Mouse (Mus musculus) heart, embryonic 10.5 days (tissue): Measurements from ENCODE around the gene Copz1. TPM values are rescaled to one million over a fixed set of nuclear protein-coding genes. Genes with fewer than 3 reads are reported as not detected.

Source experiments
- DNase-seq: peaks from one replicate; pipeline ENCODE4 v3.0.0-alpha.2; 2017; ENCODE audit warnings: low spot score
- H3K27ac ChIP-seq: fragments of 300-500 bp; sonication (generic); 2 replicates; pipeline ENCODE4 v1.5.1; 2016; ENCODE audit warnings: mild to moderate bottlenecking
- H3K27me3 ChIP-seq: fragments of 300-500 bp; sonication (generic); 2 replicates; pipeline ENCODE4 v1.6.1; 2016; ENCODE audit warnings: mild to moderate bottlenecking; ENCODE audit not compliant: poor library complexity, insufficient read depth, severe bottlenecking
- H3K36me3 ChIP-seq: fragments of 300-500 bp; sonication (generic); 2 replicates; pipeline ENCODE4 v1.6.1; 2016; ENCODE audit warnings: mild to moderate bottlenecking, moderate library complexity
- H3K4me1 ChIP-seq: fragments of 300-500 bp; sonication (generic); 2 replicates; pipeline ENCODE4 v1.6.1; 2016; ENCODE audit warnings: mild to moderate bottlenecking
- H3K4me3 ChIP-seq: fragments of 300-500 bp; sonication (generic); 2 replicates; pipeline ENCODE4 v1.5.1; 2016; ENCODE audit warnings: mild to moderate bottlenecking, moderate library complexity
- H3K9me3 ChIP-seq: fragments of 300-500 bp; sonication (generic); 2 replicates; pipeline ENCODE4 v1.6.1; 2016; ENCODE audit warnings: mild to moderate bottlenecking, moderate library complexity
- WGBS: fragments of 180-500 bp; shearing (Covaris S2); methylation state at CpG from one replicate; pipeline ENCODE4 v1.1.7; 2016; 5-methylcytosine and 5-hydroxymethylcytosine counted together
- polyA plus RNA-seq: library from polyadenylated mRNA; unstranded; fragments of >200 nt; fragmentation: Nextera tagmentation; extraction: Ambion mirVana; gene quantifications from 2 replicates; pipeline ENCODE4 v1.2.1, GENCODE M21; 2016

Gene Copz1
- polyA plus RNA-seq, 1 experiment from 2014 or later: 264 TPM

- Histone ChIP-seq H3K4me3 (no peak overlapping the region), H3K27me3 (peaks cover 27% of the 10 kb centered on the region), H3K9me3 (no peaks in the 10 kb centered on the region), H3K36me3 (no peaks in the 10 kb centered on the region), H3K27ac (peak overlapping the region; percentile 60; the same call in 1 of the 2 replicates), H3K4me1 (peaks cover 41% of the 10 kb centered on the region)
- WGBS: 57% methylated on average over 5 of the region's 5 CpGs
- no peak for DNase-seq
These were observed 60.6 kb downstream of the Copz1 start for GRCm38 (mm10) chr15:103333081-103333615.

- peaks cover 42% of the 10 kb centered on the region for H3K4me1 ChIP-seq
- peaks cover 33% of the 10 kb centered on the region for H3K27me3 ChIP-seq
- H3K9me3 ChIP-seq: no peaks in the 10 kb centered on the region
- peak overlapping the region; percentile 60; the same call in 1 of the 2 replicates for H3K27ac ChIP-seq
- DNase-seq: no peak
- 64% methylated on average over 5 of the region's 5 CpGs for whole genome bisulfite sequencing
- H3K36me3 ChIP-seq: no peaks in the 10 kb centered on the region
- H3K4me3 ChIP-seq: no peak overlapping the region
These were observed 61.2 kb downstream of the Copz1 start for GRCm38 (mm10) chr15:103333738-103334137.

GRCm38 (mm10) chr15:103334194-103334593, 61.7 kb downstream of the Copz1 start:
- H3K27ac ChIP-seq: peak overlapping the region; percentile 60; the same call in 1 of the 2 replicates
- no peak for DNase-seq
- no peak overlapping the region for H3K4me3 ChIP-seq
- peaks cover 38% of the 10 kb centered on the region for H3K27me3 ChIP-seq
- H3K9me3 ChIP-seq: no peaks in the 10 kb centered on the region
- 13% methylated on average over 2 of the region's 2 CpGs for WGBS
- no peaks in the 10 kb centered on the region for H3K36me3 ChIP-seq
- H3K4me1 ChIP-seq: peaks cover 47% of the 10 kb centered on the region

GRCm38 (mm10) chr15:103335040-103335439, 62.5 kb downstream of the Copz1 start:
- Histone ChIP-seq H3K27ac (no peak overlapping the region), H3K4me3 (no peak overlapping the region), H3K4me1 (peaks cover 55% of the 10 kb centered on the region), H3K36me3 (no peaks in the 10 kb centered on the region), H3K9me3 (no peaks in the 10 kb centered on the region), H3K27me3 (peaks cover 46% of the 10 kb centered on the region)
- WGBS: 54% methylated on average over 3 of the region's 3 CpGs
- DNase-seq: no peak

GRCm38 (mm10) chr15:103335488-103336235, 63.1 kb downstream of the Copz1 start:
- Histone ChIP-seq H3K36me3 (no peaks in the 10 kb centered on the region), H3K27me3 (peaks cover 52% of the 10 kb centered on the region), H3K4me3 (no peak overlapping the region), H3K4me1 (peaks cover 61% of the 10 kb centered on the region), H3K9me3 (no peaks in the 10 kb centered on the region), H3K27ac (no peak overlapping the region)
- DNase-seq: no peak
- 21% methylated on average over 7 of the region's 7 CpGs for WGBS

GRCm38 (mm10) chr15:103336996-103337667, 64.6 kb downstream of the Copz1 start:
- no peaks in the 10 kb centered on the region; the same call in 1 of the 2 replicates for H3K36me3 ChIP-seq
- H3K27ac ChIP-seq: no peak overlapping the region
- H3K27me3 ChIP-seq: peaks cover 66% of the 10 kb centered on the region
- peaks cover 65% of the 10 kb centered on the region for H3K4me1 ChIP-seq
- WGBS: 17% methylated on average over 11 of the region's 11 CpGs
- no peak for DNase-seq
- no peaks in the 10 kb centered on the region for H3K9me3 ChIP-seq
- no peak overlapping the region for H3K4me3 ChIP-seq

GRCm38 (mm10) chr15:103338829-103339165, 66.3 kb downstream of the Copz1 start:
- Histone ChIP-seq H3K4me3 (peak overlapping the region; percentile 68), H3K36me3 (peaks cover 6% of the 10 kb centered on the region), H3K4me1 (peaks cover 51% of the 10 kb centered on the region), H3K9me3 (no peaks in the 10 kb centered on the region), H3K27me3 (peaks cover 63% of the 10 kb centered on the region), H3K27ac (peak overlapping the region; percentile 24; the same call in 1 of the 2 replicates)
- WGBS: 44% methylated on average over 4 of the region's 4 CpGs
- no peak for DNase-seq

GRCm38 (mm10) chr15:103339166-103339960, 66.8 kb downstream of the Copz1 start:
- Histone ChIP-seq H3K9me3 (no peaks in the 10 kb centered on the region), H3K27me3 (peaks cover 63% of the 10 kb centered on the region), H3K36me3 (peaks cover 11% of the 10 kb centered on the region), H3K27ac (peak overlapping the region; percentile 24), H3K4me1 (peaks cover 45% of the 10 kb centered on the region), H3K4me3 (peak overlapping the region; percentile 68)
- DNase-seq: no peak
- 2% methylated on average over 30 of the region's 31 CpGs for WGBS

GRCm38 (mm10) chr15:103339961-103340337, 67.4 kb downstream of the Copz1 start, which contains the start of gene Zfp385a:
Zfp385a (minus strand) TSS chr15:103340093.
- Histone ChIP-seq H3K27me3 (peaks cover 63% of the 10 kb centered on the region), H3K4me3 (peak within 1 kb of the TSS; percentile 68), H3K4me1 (peaks cover 39% of the 10 kb centered on the region), H3K9me3 (no peaks in the 10 kb centered on the region), H3K36me3 (peaks cover 17% of the 10 kb centered on the region), H3K27ac (peak within 1 kb of the TSS; percentile 24)
- WGBS: under 1% methylated on average over 26 of the region's 26 CpGs
- DNase-seq: no peak

GRCm38 (mm10) chr15:103340786-103341185, 68.3 kb downstream of the Copz1 start:
- Histone ChIP-seq H3K4me3 (peak overlapping the region; percentile 68; the same call in 1 of the 2 replicates), H3K9me3 (no peaks in the 10 kb centered on the region), H3K36me3 (peaks cover 25% of the 10 kb centered on the region), H3K27ac (no peak overlapping the region), H3K4me1 (peaks cover 31% of the 10 kb centered on the region), H3K27me3 (peaks cover 58% of the 10 kb centered on the region)
- WGBS: 20% methylated on average over 4 of the region's 4 CpGs
- no peak for DNase-seq

- peaks cover 33% of the 10 kb centered on the region for H3K36me3 ChIP-seq
- H3K9me3 ChIP-seq: no peaks in the 10 kb centered on the region
- WGBS: 52% methylated on average over 8 of the region's 8 CpGs
- peaks cover 54% of the 10 kb centered on the region for H3K27me3 ChIP-seq
- H3K4me1 ChIP-seq: peaks cover 30% of the 10 kb centered on the region
- H3K4me3 ChIP-seq: no peak overlapping the region
- H3K27ac ChIP-seq: no peak overlapping the region; the same call in 1 of the 2 replicates
- no peak for DNase-seq
These were observed 69.0 kb downstream of the Copz1 start for GRCm38 (mm10) chr15:103341547-103341946.

GRCm38 (mm10) chr15:103342415-103342814, 69.9 kb downstream of the Copz1 start:
- H3K27ac ChIP-seq: no peak overlapping the region
- H3K4me1 ChIP-seq: peaks cover 30% of the 10 kb centered on the region
- 18% methylated on average over 4 of the region's 4 CpGs for WGBS
- H3K4me3 ChIP-seq: no peak overlapping the region
- peaks cover 42% of the 10 kb centered on the region for H3K36me3 ChIP-seq
- no peaks in the 10 kb centered on the region for H3K9me3 ChIP-seq
- peaks cover 46% of the 10 kb centered on the region for H3K27me3 ChIP-seq
- DNase-seq: no peak
